Mouse (Mus musculus) stomach, embryonic 16.5 days (tissue): ENCODE results near the gene Dagla. TPM values are rescaled to one million over a fixed set of nuclear protein-coding genes. Genes with fewer than 3 reads are reported as not detected.

ENCODE experiments used
- ATAC-seq: fragments of 200-750 bp; cut with Nextera tagmentation; 2 replicates; pipeline ENCODE4 v1.8.0; 2017; ENCODE audit warnings: moderate number of reproducible peaks, moderate TSS enrichment; ENCODE audit not compliant: insufficient read depth, low FRiP score
- H3K27ac ChIP-seq: fragments of 300-500 bp; sonication (generic); 2 replicates; pipeline ENCODE4 v1.5.1; 2014; ENCODE audit warnings: low read length
- H3K27me3 ChIP-seq: fragments of 300-500 bp; sonication (generic); 2 replicates; pipeline ENCODE4 v1.6.1; 2014; ENCODE audit warnings: low read length, control low read depth, mixed read lengths; ENCODE audit not compliant: control insufficient read depth, insufficient read depth
- H3K36me3 ChIP-seq: fragments of 300-500 bp; sonication (generic); 2 replicates; pipeline ENCODE4 v1.6.1; 2014; ENCODE audit warnings: low read length; ENCODE audit not compliant: control insufficient read depth, insufficient read depth
- H3K4me1 ChIP-seq: fragments of 300-500 bp; sonication (generic); 2 replicates; pipeline ENCODE4 v1.6.1; 2014; ENCODE audit warnings: low read length, control low read depth, mixed read lengths; ENCODE audit not compliant: control insufficient read depth, insufficient read depth
- H3K4me2 ChIP-seq: fragments of 300-500 bp; sonication (generic); 2 replicates; pipeline ENCODE4 v1.6.1; 2014; ENCODE audit warnings: low read depth, low read length, mixed read lengths
- H3K4me3 ChIP-seq: fragments of 300-500 bp; sonication (generic); replicated peaks from 2 replicates; pipeline ENCODE4 v1.5.1; 2014; ENCODE audit warnings: mild to moderate bottlenecking, low read length
- H3K9ac ChIP-seq: fragments of 300-500 bp; sonication (generic); 2 replicates; pipeline ENCODE4 v1.6.1; 2014; ENCODE audit warnings: low read length
- H3K9me3 ChIP-seq: fragments of 300-500 bp; sonication (generic); replicated peaks from 2 replicates; pipeline ENCODE4 v1.6.1; 2016; ENCODE audit warnings: low read length, control low read depth; ENCODE audit not compliant: control insufficient read depth
- WGBS: fragments of 180-500 bp; shearing (Covaris S2); extraction: QIAGEN DNeasy Blood & Tissue Kit; methylation state at CpG from one replicate; pipeline ENCODE4 v1.1.7; 2014; 5-methylcytosine and 5-hydroxymethylcytosine counted together
- polyA plus RNA-seq: library from polyadenylated mRNA; unstranded; fragments of >200 nt; fragmentation: Nextera tagmentation; extraction: Ambion mirVana; gene quantifications from 2 replicates; pipeline ENCODE4 v1.2.1, GENCODE M21; 2015

The Dagla gene
- polyA plus RNA-seq, 1 experiment from 2014 or later: 2.9 TPM

- Histone ChIP-seq H3K27ac (no peak overlapping the region), H3K9ac (no peak overlapping the region), H3K36me3 (no peaks in the 10 kb centered on the region), H3K9me3 (no peaks in the 10 kb centered on the region), H3K4me1 (no peaks in the 10 kb centered on the region), H3K27me3 (no peaks in the 10 kb centered on the region), H3K4me2 (no peak overlapping the region), H3K4me3 (no peak overlapping the region)
- ATAC-seq: no peak
- 53% methylated on average over 4 of the region's 4 CpGs for WGBS
These were observed 13.1 kb upstream of the Dagla start for GRCm38 (mm10) chr19:10317795-10318194.

GRCm38 (mm10) chr19:10317358-10317757, 12.7 kb upstream of the Dagla start:
- H3K4me3 ChIP-seq: no peak overlapping the region

GRCm38 (mm10) chr19:10316956-10317355, 12.3 kb upstream of the Dagla start:
- Histone ChIP-seq H3K4me2 (no peak overlapping the region), H3K4me3 (no peak overlapping the region), H3K9ac (no peak overlapping the region), H3K27me3 (no peaks in the 10 kb centered on the region), H3K36me3 (no peaks in the 10 kb centered on the region), H3K9me3 (no peaks in the 10 kb centered on the region), H3K27ac (no peak overlapping the region), H3K4me1 (peaks cover 3% of the 10 kb centered on the region; the same call in 1 of the 2 replicates)
- ATAC-seq: no peak
- 59% methylated on average over 4 of the region's 4 CpGs for WGBS

More at GRCm38 (mm10) chr19:10317358-10317757, 12.7 kb upstream of the Dagla start:
- ATAC-seq: no peak
- Histone ChIP-seq H3K9ac (no peak overlapping the region), H3K4me2 (no peak overlapping the region), H3K36me3 (no peaks in the 10 kb centered on the region), H3K27ac (no peak overlapping the region), H3K4me1 (no peaks in the 10 kb centered on the region), H3K27me3 (no peaks in the 10 kb centered on the region), H3K9me3 (no peaks in the 10 kb centered on the region)
- WGBS: 75% methylated on average over 2 of the region's 2 CpGs

- Histone ChIP-seq H3K4me1 (peaks cover 8% of the 10 kb centered on the region; the same call in 1 of the 2 replicates), H3K4me3 (no peak overlapping the region), H3K27ac (no peak overlapping the region), H3K27me3 (no peaks in the 10 kb centered on the region), H3K4me2 (no peak overlapping the region), H3K9ac (no peak overlapping the region), H3K36me3 (no peaks in the 10 kb centered on the region), H3K9me3 (no peaks in the 10 kb centered on the region)
- ATAC-seq: no peak
- WGBS: 67% methylated on average over 8 of the region's 8 CpGs
These were observed 7.4 kb upstream of the Dagla start for GRCm38 (mm10) chr19:10312072-10312471.

GRCm38 (mm10) chr19:10308990-10309389, 4.3 kb upstream of the Dagla start:
- 47% methylated on average over 2 of the region's 2 CpGs for WGBS
- ATAC-seq: no peak
- no peak overlapping the region for H3K9ac ChIP-seq

GRCm38 (mm10) chr19:10307941-10308340, 3.3 kb upstream of the Dagla start:
- 29% methylated on average over 6 of the region's 6 CpGs for WGBS
- H3K4me3 ChIP-seq: no peak overlapping the region
- H3K9me3 ChIP-seq: no peaks in the 10 kb centered on the region
- H3K4me1 ChIP-seq: peaks cover 18% of the 10 kb centered on the region; the same call in 1 of the 2 replicates
- H3K36me3 ChIP-seq: no peaks in the 10 kb centered on the region
- H3K4me2 ChIP-seq: no peak overlapping the region
- no peak overlapping the region for H3K9ac ChIP-seq
- H3K27me3 ChIP-seq: peaks cover 5% of the 10 kb centered on the region; the same call in 1 of the 2 replicates
- no peak for ATAC-seq
- H3K27ac ChIP-seq: no peak overlapping the region

More at GRCm38 (mm10) chr19:10308990-10309389, 4.3 kb upstream of the Dagla start:
- H3K36me3 ChIP-seq: no peaks in the 10 kb centered on the region
- H3K27ac ChIP-seq: no peak overlapping the region
- H3K9me3 ChIP-seq: no peaks in the 10 kb centered on the region
- H3K27me3 ChIP-seq: peaks cover 5% of the 10 kb centered on the region; the same call in 1 of the 2 replicates
- H3K4me1 ChIP-seq: peaks cover 15% of the 10 kb centered on the region; the same call in 1 of the 2 replicates
- no peak overlapping the region for H3K4me3 ChIP-seq
- H3K4me2 ChIP-seq: no peak overlapping the region

GRCm38 (mm10) chr19:10307351-10307750, 2.7 kb upstream of the Dagla start:
- WGBS: 87% methylated on average over 5 of the region's 5 CpGs
- Histone ChIP-seq H3K9ac (no peak overlapping the region), H3K27me3 (peaks cover 5% of the 10 kb centered on the region; the same call in 1 of the 2 replicates), H3K36me3 (no peaks in the 10 kb centered on the region), H3K4me2 (no peak overlapping the region), H3K4me3 (no peak overlapping the region), H3K27ac (no peak overlapping the region), H3K4me1 (peaks cover 18% of the 10 kb centered on the region; the same call in 1 of the 2 replicates), H3K9me3 (no peaks in the 10 kb centered on the region)
- ATAC-seq: no peak

- H3K36me3 ChIP-seq: no peaks in the 10 kb centered on the region
- peaks cover 5% of the 10 kb centered on the region; the same call in 1 of the 2 replicates for H3K27me3 ChIP-seq
- WGBS: 82% methylated on average over 5 of the region's 5 CpGs
- no peak for ATAC-seq
- no peak overlapping the region for H3K9ac ChIP-seq
- H3K27ac ChIP-seq: no peak overlapping the region
- H3K4me1 ChIP-seq: peaks cover 15% of the 10 kb centered on the region; the same call in 1 of the 2 replicates
- no peak overlapping the region for H3K4me2 ChIP-seq
- no peak overlapping the region for H3K4me3 ChIP-seq
- H3K9me3 ChIP-seq: no peaks in the 10 kb centered on the region
These were observed 2.0 kb upstream of the Dagla start for GRCm38 (mm10) chr19:10306521-10307243.

- H3K9ac ChIP-seq: no peak overlapping the region
- H3K36me3 ChIP-seq: no peaks in the 10 kb centered on the region
- WGBS: 59% methylated on average over 12 of the region's 12 CpGs
- no peak overlapping the region for H3K4me2 ChIP-seq
- H3K4me3 ChIP-seq: no peak overlapping the region
- H3K9me3 ChIP-seq: no peaks in the 10 kb centered on the region
- peaks cover 5% of the 10 kb centered on the region; the same call in 1 of the 2 replicates for H3K27me3 ChIP-seq
- H3K4me1 ChIP-seq: peaks cover 18% of the 10 kb centered on the region; the same call in 1 of the 2 replicates
- no peak for ATAC-seq
- H3K27ac ChIP-seq: no peak overlapping the region
These were observed 963 bp upstream of the Dagla start for GRCm38 (mm10) chr19:10305640-10306039.
